Mouse (Mus musculus): ENCODE measurements around the gene Zkscan7. TPM values are rescaled to one million over a fixed set of nuclear protein-coding genes. Genes with fewer than 3 reads are reported as not detected.
"Not testable (repeated sequence)": the region's sequence is repeated elsewhere in the genome, so short reads cannot be mapped to it uniquely, and the experiment has no call there.

Zkscan7 gene
- polyA plus RNA-seq (2015; fragmentation: Nextera tagmentation; extraction: Ambion mirVana): 0.68 and 0.90 TPM in 2 replicates

DNA sequence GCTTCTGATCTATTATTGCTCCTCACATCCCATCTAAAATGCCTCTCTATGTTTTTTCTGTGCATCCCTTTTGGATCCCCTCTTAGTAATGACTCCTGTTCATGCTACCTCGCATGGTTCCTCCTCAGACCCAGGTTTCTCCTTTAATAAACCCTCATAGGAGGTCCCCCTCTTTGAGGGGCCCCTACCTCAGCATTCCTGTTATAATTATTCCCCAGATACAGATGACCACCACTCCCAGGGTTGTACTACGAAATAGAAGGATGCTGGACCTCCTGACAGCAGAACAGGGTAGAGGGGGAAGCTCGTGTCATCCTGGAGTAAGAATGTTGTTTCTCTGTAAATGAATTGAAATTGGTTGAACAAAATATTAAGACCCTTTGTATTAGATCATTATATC lies at the start of gene Zkscan7:
Gene Zkscan7 (plus strand): TSS at position 301 of the 400 bp plus-strand sequence.
- WGBS (ENCODE audit: insufficient replicate concordance): 58% methylated on average over 3 of the region's 3 CpGs
- H3K9ac ChIP-seq: no peak within 1 kb of the TSS
- H3K27ac ChIP-seq (replicated peaks): no peak within 1 kb of the TSS
- no peaks in the 10 kb centered on the region for H3K9me3 ChIP-seq (replicated peaks)
- H3K4me3 ChIP-seq (replicated peaks): peak within 1 kb of the TSS; percentile 67
- H3K36me3 ChIP-seq (replicated peaks): no peaks in the 10 kb centered on the region
- peak within 1 kb of the TSS; percentile 88 for H3K4me2 ChIP-seq
- no peak for ATAC-seq (ENCODE audit: insufficient read depth)
- H3K4me1 ChIP-seq (replicated peaks): peaks cover 10% of the 10 kb centered on the region; the same call in 1 of the 2 replicates
- H3K27me3 ChIP-seq: peaks cover 5% of the 10 kb centered on the region; the same call in 1 of the 2 replicates

DNA sequence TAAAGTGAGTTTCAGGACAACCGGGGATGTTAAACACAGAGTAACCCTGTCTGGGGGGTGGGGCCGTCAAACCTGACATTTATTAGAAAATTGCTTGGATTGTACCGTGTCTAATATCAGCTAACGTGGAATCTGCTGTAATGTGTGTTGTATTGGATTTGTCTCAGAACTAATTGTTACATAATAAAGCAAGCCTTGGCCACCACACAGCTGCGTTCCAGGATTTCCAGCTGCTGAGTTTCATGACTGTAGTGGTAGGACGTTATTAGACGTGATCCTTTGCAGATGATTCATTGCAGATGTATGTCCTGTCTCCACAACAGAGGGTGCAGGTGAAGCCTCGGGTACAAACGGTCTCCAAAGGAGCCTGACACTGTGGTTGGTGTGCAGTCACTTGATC lies 49.4 kb upstream of the Zkscan7 start:
- ATAC-seq (ENCODE audit: insufficient read depth): no peak
- Histone ChIP-seq H3K4me2 (no peak overlapping the region), H3K9me3 (replicated peaks) (no peaks in the 10 kb centered on the region), H3K27me3 (no peaks in the 10 kb centered on the region), H3K36me3 (replicated peaks) (0 out of 2 replicates have a peak, but pooled peaks cover 11% of the 10 kb centered on the region), H3K9ac (no peak overlapping the region), H3K4me1 (replicated peaks) (no peaks in the 10 kb centered on the region), H3K27ac (replicated peaks) (no peak overlapping the region), H3K4me3 (replicated peaks) (no peak overlapping the region)
- WGBS (ENCODE audit: insufficient replicate concordance): 71% methylated on average over 9 of the region's 9 CpGs

DNA sequence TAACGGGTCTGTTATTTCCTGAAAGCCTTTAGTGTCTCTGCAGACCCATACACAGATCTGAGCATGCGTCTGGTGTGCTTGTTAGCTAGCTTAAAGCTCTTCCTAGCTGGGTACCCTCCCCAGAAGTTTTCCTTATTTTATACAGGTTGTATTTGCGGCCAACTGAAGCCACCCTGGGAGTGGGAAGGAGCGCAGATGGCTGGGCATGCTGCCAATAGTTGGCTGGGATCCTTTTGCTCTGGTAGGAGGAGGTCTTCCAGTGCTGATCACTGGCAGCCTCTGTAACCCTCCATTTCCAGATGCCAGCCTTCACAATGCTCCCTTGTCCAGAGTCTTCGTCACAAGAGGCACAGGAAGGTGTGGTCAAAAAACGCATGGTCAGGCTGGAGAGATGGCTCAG lies 48.7 kb upstream of the Zkscan7 start:
- no peak for ATAC-seq (ENCODE audit: insufficient read depth)
- WGBS (ENCODE audit: insufficient replicate concordance): 62% methylated on average over 6 of the region's 6 CpGs
- no peak overlapping the region for H3K27ac ChIP-seq (replicated peaks)

DNA sequence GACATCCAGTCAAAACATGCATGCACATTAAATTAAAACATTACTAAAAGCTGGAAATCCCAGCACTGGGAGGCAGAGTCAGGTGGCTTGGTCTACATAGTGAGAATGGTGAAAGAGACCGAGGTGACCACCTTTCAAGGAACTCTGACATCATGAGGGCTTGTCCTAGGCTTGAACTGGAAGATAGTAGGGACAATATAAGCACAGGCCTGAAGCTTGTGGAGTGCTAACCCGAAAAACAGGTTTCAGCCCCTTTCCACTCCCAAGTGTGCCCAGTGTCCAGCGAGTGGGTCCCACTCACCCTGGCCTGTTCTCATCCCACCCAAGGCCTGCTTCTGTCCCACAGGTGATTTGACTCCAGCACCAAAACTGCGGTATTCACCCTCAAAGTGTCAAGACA lies 48.3 kb upstream of the Zkscan7 start:
- ATAC-seq (ENCODE audit: insufficient read depth): no peak
- H3K9me3 ChIP-seq (replicated peaks): no peaks in the 10 kb centered on the region
- H3K4me1 ChIP-seq (replicated peaks): no peaks in the 10 kb centered on the region
- H3K27me3 ChIP-seq: no peaks in the 10 kb centered on the region
- no peak overlapping the region for H3K4me3 ChIP-seq (replicated peaks)
- H3K36me3 ChIP-seq (replicated peaks): 0 out of 2 replicates have a peak, but pooled peaks cover 11% of the 10 kb centered on the region
- H3K9ac ChIP-seq: no peak overlapping the region
- 72% methylated on average over 4 of the region's 4 CpGs for WGBS (ENCODE audit: insufficient replicate concordance)
- no peak overlapping the region for H3K4me2 ChIP-seq
- no peak overlapping the region for H3K27ac ChIP-seq (replicated peaks)

More for the DNA sequence above, 48.7 kb upstream of the Zkscan7 start:
- Histone ChIP-seq H3K4me1 (replicated peaks) (no peaks in the 10 kb centered on the region), H3K9ac (no peak overlapping the region), H3K27me3 (no peaks in the 10 kb centered on the region), H3K4me3 (replicated peaks) (no peak overlapping the region), H3K36me3 (replicated peaks) (0 out of 2 replicates have a peak, but pooled peaks cover 11% of the 10 kb centered on the region), H3K4me2 (no peak overlapping the region), H3K9me3 (replicated peaks) (no peaks in the 10 kb centered on the region)

DNA sequence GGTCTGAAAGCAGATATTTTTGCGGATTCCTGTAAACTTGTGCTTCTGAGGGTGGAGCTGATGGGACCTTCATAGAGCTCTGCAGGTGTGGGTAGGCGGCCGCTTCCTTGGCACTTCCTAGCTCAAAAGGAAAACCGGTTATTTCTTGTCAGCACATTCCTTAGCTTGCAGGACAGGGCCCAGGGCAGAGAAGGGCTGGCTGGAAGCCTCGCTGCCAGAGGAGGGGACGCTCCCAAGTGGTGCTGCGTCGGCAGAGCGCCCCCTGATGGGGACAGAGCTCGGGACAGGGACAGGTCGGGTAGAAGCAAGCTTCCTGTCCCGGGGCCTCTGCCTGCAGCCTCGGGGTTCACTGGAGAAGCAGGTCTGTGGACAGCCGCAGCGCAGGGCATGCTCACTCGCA lies 47.8 kb upstream of the Zkscan7 start:
- ATAC-seq (ENCODE audit: insufficient read depth): no peak
- Histone ChIP-seq H3K9ac (no peak overlapping the region), H3K36me3 (replicated peaks) (0 out of 2 replicates have a peak, but pooled peaks cover 11% of the 10 kb centered on the region), H3K27me3 (no peaks in the 10 kb centered on the region), H3K4me2 (no peak overlapping the region), H3K9me3 (replicated peaks) (no peaks in the 10 kb centered on the region), H3K4me1 (replicated peaks) (no peaks in the 10 kb centered on the region), H3K27ac (replicated peaks) (no peak overlapping the region), H3K4me3 (replicated peaks) (no peak overlapping the region)
- 36% methylated on average over 16 of the region's 16 CpGs for WGBS (ENCODE audit: insufficient replicate concordance)

DNA sequence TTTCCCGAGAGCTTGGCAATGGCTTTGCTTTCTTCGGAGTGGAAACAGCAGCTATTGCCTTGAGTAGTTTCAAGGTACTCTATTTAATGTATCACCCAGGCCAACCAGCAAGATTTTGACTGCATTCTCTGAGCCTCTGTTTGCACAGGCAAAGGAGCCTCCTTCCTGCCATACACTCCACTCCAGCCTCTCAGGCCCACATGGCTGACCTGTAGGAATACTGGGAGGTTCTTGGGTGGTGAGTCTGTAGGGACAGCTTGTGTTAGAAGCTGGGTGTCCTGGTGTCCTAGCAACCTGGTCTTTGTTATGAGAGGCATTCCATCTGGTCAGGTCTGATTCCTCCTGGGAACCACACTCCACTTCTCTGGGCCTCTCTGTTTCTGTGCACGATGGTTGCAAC lies 41.7 kb upstream of the Zkscan7 start, which contains the start of gene Gm35549:
Gene Gm35549 (minus strand): TSS at position 276 of the 400 bp plus-strand sequence.
- no peaks in the 10 kb centered on the region for H3K4me1 ChIP-seq (replicated peaks)
- peaks cover 2% of the 10 kb centered on the region; the same call in 1 of the 2 replicates for H3K36me3 ChIP-seq (replicated peaks)
- H3K27ac ChIP-seq (replicated peaks): no peak within 1 kb of the TSS
- no peak within 1 kb of the TSS for H3K4me2 ChIP-seq
- no peak within 1 kb of the TSS for H3K9ac ChIP-seq
- H3K9me3 ChIP-seq (replicated peaks): no peaks in the 10 kb centered on the region
- no peaks in the 10 kb centered on the region for H3K27me3 ChIP-seq
- no peak for ATAC-seq (ENCODE audit: insufficient read depth)
- no peak within 1 kb of the TSS for H3K4me3 ChIP-seq (replicated peaks)
- 67% methylated on average over 3 of the region's 3 CpGs for WGBS (ENCODE audit: insufficient replicate concordance)

DNA sequence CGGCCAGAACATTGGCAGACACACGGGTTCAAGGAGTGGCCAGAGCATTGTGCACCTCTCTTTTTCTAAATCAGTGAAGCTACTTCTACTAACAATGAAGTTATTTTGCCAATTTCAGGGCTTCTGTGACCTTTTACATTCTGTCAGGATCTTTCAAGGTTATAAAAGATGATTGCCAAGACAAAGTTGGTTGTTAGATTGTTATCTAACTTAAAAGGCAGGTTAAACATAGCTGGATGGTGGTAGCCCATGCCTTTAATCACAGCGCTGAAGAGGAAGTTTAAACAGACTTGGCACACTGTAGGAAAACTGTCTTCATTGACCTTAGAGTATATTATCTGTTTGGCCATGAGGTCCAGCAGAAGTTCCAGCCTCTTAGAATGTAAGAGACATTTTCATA lies 39.9 kb upstream of the Zkscan7 start:
- no peaks in the 10 kb centered on the region for H3K4me1 ChIP-seq (replicated peaks)
- ATAC-seq (ENCODE audit: insufficient read depth): no peak
- H3K4me3 ChIP-seq (replicated peaks): no peak overlapping the region
- no peak overlapping the region for H3K4me2 ChIP-seq
- WGBS (ENCODE audit: insufficient replicate concordance): 72% methylated on average over 3 of the region's 3 CpGs
- no peaks in the 10 kb centered on the region for H3K9me3 ChIP-seq (replicated peaks)
- no peak overlapping the region for H3K27ac ChIP-seq (replicated peaks)
- H3K9ac ChIP-seq: no peak overlapping the region
- no peaks in the 10 kb centered on the region for H3K27me3 ChIP-seq
- peaks cover 15% of the 10 kb centered on the region for H3K36me3 ChIP-seq (replicated peaks)

DNA sequence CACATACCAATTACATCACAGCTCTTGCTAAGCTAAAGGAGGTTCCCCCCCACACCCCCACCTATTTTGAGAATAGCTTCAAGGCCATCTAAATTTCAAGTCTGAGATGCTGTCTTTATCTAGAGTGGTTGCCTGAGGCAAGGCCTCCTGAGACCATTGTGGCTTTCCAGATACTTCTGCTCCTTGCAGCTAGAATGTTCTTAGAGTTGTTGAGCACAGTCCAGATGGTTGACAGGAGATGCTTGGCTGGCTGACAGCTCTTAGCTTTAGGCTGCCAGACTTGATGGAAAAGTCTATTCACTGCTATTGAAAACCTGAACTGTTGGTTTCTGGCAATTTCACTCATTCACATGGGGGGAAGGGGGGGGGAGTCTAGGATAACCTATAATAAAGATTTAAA lies 39.3 kb upstream of the Zkscan7 start:
- H3K9ac ChIP-seq: no peak overlapping the region
- ATAC-seq (ENCODE audit: insufficient read depth): no peak
- H3K27me3 ChIP-seq: no peaks in the 10 kb centered on the region
- peaks cover 21% of the 10 kb centered on the region for H3K36me3 ChIP-seq (replicated peaks)
- H3K4me2 ChIP-seq: no peak overlapping the region
- H3K4me1 ChIP-seq (replicated peaks): no peaks in the 10 kb centered on the region
- no peak overlapping the region for H3K4me3 ChIP-seq (replicated peaks)
- H3K27ac ChIP-seq (replicated peaks): no peak overlapping the region
- H3K9me3 ChIP-seq (replicated peaks): no peaks in the 10 kb centered on the region

DNA sequence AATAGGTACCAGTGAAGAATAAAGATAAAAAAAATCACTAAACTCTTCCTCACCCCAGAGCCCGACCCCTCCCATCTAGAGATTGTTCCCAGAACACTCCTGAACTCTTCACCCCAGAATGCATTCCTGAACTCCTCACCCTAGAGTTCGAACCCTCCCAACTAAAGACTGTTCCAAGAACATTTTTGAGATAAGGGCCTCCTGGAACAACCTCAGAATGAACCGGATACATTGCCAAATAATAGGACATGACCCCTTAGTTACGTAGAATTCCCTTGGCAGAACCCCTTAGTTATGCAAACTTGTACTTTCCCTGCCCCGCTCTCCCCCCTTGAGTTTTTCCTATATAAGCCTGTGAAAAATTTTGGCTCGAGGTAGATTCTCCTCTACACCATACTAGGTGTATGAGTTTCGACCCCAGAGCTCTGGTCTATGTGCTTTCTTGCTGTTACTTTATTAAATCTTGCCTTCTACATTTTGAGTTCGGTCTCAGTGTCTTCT lies 37.6 kb upstream of the Zkscan7 start:
- 83% methylated on average over 8 of the region's 8 CpGs for WGBS (ENCODE audit: insufficient replicate concordance)
- H3K4me3 ChIP-seq (replicated peaks); H3K9me3 ChIP-seq (replicated peaks); H3K4me2 ChIP-seq; H3K9ac ChIP-seq; H3K4me1 ChIP-seq (replicated peaks); ATAC-seq (ENCODE audit: insufficient read depth); H3K27ac ChIP-seq (replicated peaks); H3K27me3 ChIP-seq: not testable (repeated sequence)
- peaks cover 38% of the 10 kb centered on the region for H3K36me3 ChIP-seq (replicated peaks)

DNA sequence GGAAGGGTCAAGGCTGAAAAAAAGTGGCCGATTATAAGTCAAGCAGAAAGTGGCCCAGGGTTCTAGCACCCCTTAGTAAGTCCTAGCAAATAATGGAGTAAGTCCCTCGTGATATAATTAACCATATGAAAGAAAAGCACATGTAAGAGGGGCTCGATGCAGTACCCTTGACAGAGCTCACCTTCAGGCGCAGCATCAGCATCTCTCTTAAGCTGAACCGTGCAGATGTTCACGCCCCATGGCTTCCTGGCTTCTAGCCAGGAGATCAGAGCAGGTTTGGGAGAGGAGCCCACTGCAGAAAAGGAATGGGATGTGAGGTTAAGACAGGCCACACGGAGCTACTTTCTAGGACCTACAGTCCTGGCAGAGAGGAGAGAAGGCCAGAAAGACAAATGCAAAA lies 31.0 kb upstream of the Zkscan7 start:
- WGBS (ENCODE audit: insufficient replicate concordance): 81% methylated on average over 7 of the region's 7 CpGs
- peaks cover 95% of the 10 kb centered on the region for H3K36me3 ChIP-seq (replicated peaks)
- no peak overlapping the region for H3K9ac ChIP-seq
- no peak overlapping the region for H3K27ac ChIP-seq (replicated peaks)
- no peak for ATAC-seq (ENCODE audit: insufficient read depth)
- H3K27me3 ChIP-seq: no peaks in the 10 kb centered on the region
- H3K9me3 ChIP-seq (replicated peaks): peaks cover 10% of the 10 kb centered on the region
- H3K4me2 ChIP-seq: no peak overlapping the region
- no peak overlapping the region for H3K4me3 ChIP-seq (replicated peaks)
- H3K4me1 ChIP-seq (replicated peaks): no peaks in the 10 kb centered on the region

DNA sequence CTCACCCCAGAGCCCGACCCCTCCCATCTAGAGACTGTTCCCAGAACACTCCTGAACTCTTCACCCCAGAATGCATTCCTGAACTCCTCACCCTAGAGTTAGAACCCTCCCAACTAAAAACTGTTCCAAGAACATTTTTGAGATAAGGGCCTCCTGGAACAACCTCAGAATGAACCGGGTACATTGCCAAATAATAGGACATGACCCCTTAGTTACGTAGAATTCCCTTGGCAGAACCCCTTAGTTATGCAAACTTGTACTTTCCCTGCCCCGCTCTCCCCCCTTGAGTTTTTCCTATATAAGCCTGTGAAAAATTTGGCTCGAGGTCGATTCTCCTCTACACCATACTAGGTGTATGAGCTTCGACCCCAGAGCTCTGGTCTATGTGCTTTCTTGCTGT lies 30.3 kb upstream of the Zkscan7 start:
- H3K9me3 ChIP-seq (replicated peaks): peaks cover 15% of the 10 kb centered on the region

DNA sequence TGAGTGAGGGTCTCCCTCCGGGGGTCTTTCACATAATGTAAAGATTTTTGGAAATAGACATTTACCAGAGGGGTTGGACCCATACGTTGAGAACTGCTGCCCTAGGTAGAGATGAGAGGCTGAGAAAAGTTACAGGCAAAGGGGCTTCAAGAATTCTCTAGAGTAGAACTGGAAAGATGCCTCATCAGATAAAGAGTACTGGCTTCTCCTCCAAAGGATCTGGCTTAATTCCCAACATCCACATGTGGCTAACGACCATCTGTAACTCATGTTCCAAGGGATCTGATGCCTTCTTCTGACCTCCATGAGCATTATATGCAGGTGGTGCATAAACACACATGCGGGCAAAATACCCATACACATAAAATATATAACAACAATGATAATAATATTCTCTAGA lies 29.9 kb upstream of the Zkscan7 start:
- Histone ChIP-seq H3K27ac (replicated peaks) (no peak overlapping the region), H3K9me3 (replicated peaks) (peaks cover 20% of the 10 kb centered on the region), H3K4me1 (replicated peaks) (no peaks in the 10 kb centered on the region), H3K4me3 (replicated peaks) (no peak overlapping the region), H3K27me3 (no peaks in the 10 kb centered on the region), H3K36me3 (replicated peaks) (peaks cover 95% of the 10 kb centered on the region), H3K4me2 (no peak overlapping the region), H3K9ac (no peak overlapping the region)
- no peak for ATAC-seq (ENCODE audit: insufficient read depth)
- 80% methylated on average over 4 of the region's 4 CpGs for WGBS (ENCODE audit: insufficient replicate concordance)

More for the DNA sequence above, 30.3 kb upstream of the Zkscan7 start:
- H3K4me2 ChIP-seq; H3K4me3 ChIP-seq (replicated peaks); H3K4me1 ChIP-seq (replicated peaks); H3K9ac ChIP-seq; ATAC-seq (ENCODE audit: insufficient read depth); H3K27me3 ChIP-seq; H3K27ac ChIP-seq (replicated peaks): not testable (repeated sequence)
- peaks cover 95% of the 10 kb centered on the region for H3K36me3 ChIP-seq (replicated peaks)
- WGBS (ENCODE audit: insufficient replicate concordance): 83% methylated on average over 3 of the region's 7 CpGs
